ENCODE assay signal across 9 mouse cellular contexts in the genomic region with DNA sequence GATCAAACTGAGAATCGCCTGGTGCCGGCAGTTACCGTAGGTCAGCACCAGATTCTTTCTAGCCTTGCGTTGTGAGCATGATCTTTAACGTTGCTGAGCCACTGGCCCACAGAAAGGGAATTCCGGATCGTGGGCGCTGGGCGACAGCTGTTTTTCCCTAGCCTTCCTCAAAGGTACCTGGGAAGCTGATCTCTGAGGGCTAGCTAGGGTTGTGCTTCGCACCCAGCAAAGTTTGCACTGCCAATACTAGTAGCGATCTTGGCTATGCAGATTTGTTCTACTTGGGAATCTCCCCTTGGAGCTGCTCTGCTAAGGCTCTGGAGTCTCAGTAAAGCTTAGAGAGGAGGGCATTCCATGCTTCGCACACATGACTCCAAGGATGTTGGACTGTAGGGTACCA. TPM values are rescaled to one million over a fixed set of nuclear protein-coding genes. Genes with fewer than 3 reads are reported as not detected.
DNase-seq lines count a peak whose midpoint lies in the region; ATAC-seq and TF ChIP-seq lines count a peak whose summit lies in the region.
"Had no signal": no experiment of that assay in that cellular context is flagged by ENCODE, and none has a peak within 500 bp of the region (broad histone marks: within the 10 kb centered on the region; RNA-seq: fewer than 3 reads in every experiment).

No protein-coding gene starts in this region.

- TF ChIP-seq CTCF in embryonic fibroblast, embryonic 13.5 days (IDR thresholded peaks at IDR 0.05; ENCODE audit: borderline replicate concordance, insufficient read depth, low read length): no peak
- no peak for TF ChIP-seq CTCF in small intestine, adult 2 months (IDR thresholded peaks at IDR 0.05; ENCODE audit: extremely low read depth, insufficient read length, insufficient replicate concordance, low read depth, low read length)

- H3K4me2 ChIP-seq in liver, embryonic 13.5 days: no peak overlapping the region
- H3K4me2 ChIP-seq in limb, embryonic 11.5 days (ENCODE audit: low read depth, severe bottlenecking): no peak overlapping the region; the same call in 1 of the 2 replicates

- H3K36me3 ChIP-seq in liver, embryonic 13.5 days: no peaks in the 10 kb centered on the region
- H3K36me3 ChIP-seq in limb, embryonic 11.5 days (ENCODE audit: control insufficient read depth, insufficient read depth, low read length): no peaks in the 10 kb centered on the region
- H3K36me3 ChIP-seq in small intestine, adult 2 months (ENCODE audit: control insufficient read depth, insufficient read depth, low read length): no peaks in the 10 kb centered on the region

- H3K9ac ChIP-seq in liver, embryonic 13.5 days: no peak overlapping the region
- H3K9ac ChIP-seq in limb, embryonic 11.5 days (ENCODE audit: low read length): peak overlapping the region; percentile 22; the same call in 1 of the 2 replicates

- H3K4me1 ChIP-seq in liver, embryonic 13.5 days (replicated peaks): peaks cover 18% of the 10 kb centered on the region
- peaks cover 3% of the 10 kb centered on the region; the same call in 1 of the 2 replicates for H3K4me1 ChIP-seq in embryonic fibroblast, embryonic 13.5 days (ENCODE audit: control insufficient read depth, insufficient read depth, low read length)
- peaks cover 12% of the 10 kb centered on the region; the same call in 1 of the 2 replicates for H3K4me1 ChIP-seq in limb, embryonic 11.5 days (ENCODE audit: control insufficient read depth, insufficient read depth, low read length)
- peaks cover 18% of the 10 kb centered on the region for H3K4me1 ChIP-seq in small intestine, adult 2 months (ENCODE audit: control insufficient read depth, insufficient read depth, insufficient read length, low read length)

- peak overlapping the region; percentile 14 for H3K4me3 ChIP-seq in liver, embryonic 13.5 days (replicated peaks)
- H3K4me3 ChIP-seq in embryonic fibroblast, embryonic 13.5 days (ENCODE audit: insufficient read depth, low read length): peak overlapping the region; percentile 8; the same call in 1 of the 2 replicates
- H3K4me3 ChIP-seq in limb, embryonic 11.5 days (ENCODE audit: low read depth, low read length): no peak overlapping the region
- H3K4me3 ChIP-seq in small intestine, adult 2 months (ENCODE audit: low read depth, low read length): peak overlapping the region; percentile 29

- WGBS in liver, embryonic 13.5 days (ENCODE audit: insufficient replicate concordance): 2% methylated on average over 12 of the region's 12 CpGs
- WGBS in limb, embryonic 11.5 days: under 1% methylated on average over 12 of the region's 12 CpGs
- WGBS in small intestine, adult 2 months: 1% methylated on average over 12 of the region's 12 CpGs

- peaks cover 100% of the 10 kb centered on the region for H3K27me3 ChIP-seq in liver, embryonic 13.5 days
- peaks cover 90% of the 10 kb centered on the region for H3K27me3 ChIP-seq in limb, embryonic 11.5 days (ENCODE audit: control insufficient read depth, insufficient read depth, low read length)
- peaks cover 65% of the 10 kb centered on the region for H3K27me3 ChIP-seq in small intestine, adult 2 months (ENCODE audit: control insufficient read depth, insufficient read depth, low read length)

- no peaks in the 10 kb centered on the region for H3K9me3 ChIP-seq in liver, embryonic 13.5 days (replicated peaks)
- no peaks in the 10 kb centered on the region for H3K9me3 ChIP-seq in limb, embryonic 11.5 days (ENCODE audit: control insufficient read depth, low read length)

- no peak for ATAC-seq in liver, embryonic 13.5 days (ENCODE audit: low read depth)
- ATAC-seq in limb, embryonic 11.5 days (ENCODE audit: insufficient number of reproducible peaks, low FRiP score, low TSS enrichment, low read depth): no peak
- ATAC-seq: activated CD4-positive, CD25-positive, alpha-beta regulatory T cell, adult 4 months had no signal

- no peak for TF ChIP-seq POLR2A in embryonic fibroblast, embryonic 13.5 days (IDR thresholded peaks at IDR 0.05; ENCODE audit: low read depth, low read length)
- no peak for TF ChIP-seq POLR2A in small intestine, adult 2 months (IDR thresholded peaks at IDR 0.05; ENCODE audit: low read depth, low read length)

- no peak overlapping the region for H3K27ac ChIP-seq in liver, embryonic 13.5 days
- H3K27ac ChIP-seq in embryonic fibroblast, embryonic 13.5 days (ENCODE audit: insufficient read depth, low read length): no peak overlapping the region
- no peak overlapping the region for H3K27ac ChIP-seq in limb, embryonic 11.5 days (replicated peaks; ENCODE audit: low read depth, low read length)
- H3K27ac ChIP-seq in small intestine, adult 2 months (ENCODE audit: insufficient read depth, low read depth, low read length): no peak overlapping the region

- DNase-seq in liver, embryonic 13.5 days: no peak
- DNase-seq in liver: no peak
- no peak for DNase-seq in limb, embryonic 11.5 days (ENCODE audit: low spot score)
- no peak for DNase-seq in ovary, postnatal 14 days (ENCODE audit: low spot score)
- no peak for DNase-seq in gastrocnemius, adult 18-20 months (ENCODE audit: low spot score)
- DNase-seq: kidney, postnatal 36 days had no signal

RNA-seq across cellular contexts. Expression of gene Wnt1, which starts 1.6 kb away (rescaled TPM):
- not detected in 2 replicates for polyA plus RNA-seq in liver, embryonic 13.5 days (2015; fragmentation: Nextera tagmentation; extraction: Ambion mirVana)
- polyA plus RNA-seq in embryonic fibroblast, embryonic 13.5 days (2011; ENCODE audit: insufficient read length, low read depth, missing spikeins): not detected in 2 replicates
- polyA plus RNA-seq in limb, embryonic 11.5 days (2014; fragmentation: Nextera tagmentation; extraction: Ambion mirVana): not detected in 2 replicates
- 0.06 TPM in 1 of 2 replicates, not detected in the other for polyA plus RNA-seq in small intestine, adult 2 months (2012; rRNA removed)
- total RNA-seq in gastrocnemius, adult 18-20 months (2021): not detected
- polyA plus RNA-seq: activated CD4-positive, CD25-positive, alpha-beta regulatory T cell, adult 4 months had no signal

RNA-seq across cellular contexts. Expression of gene Wnt10b, which starts 13.3 kb away (rescaled TPM):
- not detected in 2 replicates for polyA plus RNA-seq in liver, embryonic 13.5 days (2015; fragmentation: Nextera tagmentation; extraction: Ambion mirVana)
- 1.9 and 5.8 TPM in 2 replicates for polyA plus RNA-seq in embryonic fibroblast, embryonic 13.5 days (2011; ENCODE audit: insufficient read length, low read depth, missing spikeins)
- polyA plus RNA-seq in limb, embryonic 11.5 days (2014; fragmentation: Nextera tagmentation; extraction: Ambion mirVana): 0.81 and 1.5 TPM in 2 replicates
- 0.17 and 0.18 TPM in 2 replicates for polyA plus RNA-seq in small intestine, adult 2 months (2012; rRNA removed)
- 1 to 10 TPM in 1 of 2 experiments, under 1 TPM in 1; 0.57 to 1.4 TPM for total RNA-seq in gastrocnemius, adult 18-20 months (2021)

RNA-seq across cellular contexts. Expression of gene Ddn, which starts 18.1 kb away (rescaled TPM):
- not detected in 2 replicates for polyA plus RNA-seq in liver, embryonic 13.5 days (2015; fragmentation: Nextera tagmentation; extraction: Ambion mirVana)
- polyA plus RNA-seq in embryonic fibroblast, embryonic 13.5 days (2011; ENCODE audit: insufficient read length, low read depth, missing spikeins): not detected in 2 replicates
- polyA plus RNA-seq in limb, embryonic 11.5 days (2014; fragmentation: Nextera tagmentation; extraction: Ambion mirVana): not detected in 2 replicates
- not detected in 2 replicates for polyA plus RNA-seq in small intestine, adult 2 months (2012; rRNA removed)
- under 1 TPM; 0.36 to 0.57 TPM for total RNA-seq in gastrocnemius, adult 18-20 months (2021)
- polyA plus RNA-seq: activated CD4-positive, CD25-positive, alpha-beta regulatory T cell, adult 4 months had no signal

RNA-seq across cellular contexts. Expression of gene Arf3, which starts 28.2 kb away (rescaled TPM):
- 11.9 and 13.8 TPM in 2 replicates for polyA plus RNA-seq in liver, embryonic 13.5 days (2015; fragmentation: Nextera tagmentation; extraction: Ambion mirVana)
- 91.3 and 112 TPM in 2 replicates for polyA plus RNA-seq in embryonic fibroblast, embryonic 13.5 days (2011; ENCODE audit: insufficient read length, low read depth, missing spikeins)
- 34.7 and 36.4 TPM in 2 replicates for polyA plus RNA-seq in limb, embryonic 11.5 days (2014; fragmentation: Nextera tagmentation; extraction: Ambion mirVana)
- polyA plus RNA-seq in small intestine, adult 2 months (2012; rRNA removed): 43.3 and 104 TPM in 2 replicates
- total RNA-seq in gastrocnemius, adult 18-20 months (2021): 1 to 10 TPM; 8.1 to 9.0 TPM

RNA-seq across cellular contexts. Expression of gene Prkag1, which starts 40.1 kb away (rescaled TPM):
- 116 and 117 TPM in 2 replicates for polyA plus RNA-seq in liver, embryonic 13.5 days (2015; fragmentation: Nextera tagmentation; extraction: Ambion mirVana)
- 94.2 and 101 TPM in 2 replicates for polyA plus RNA-seq in embryonic fibroblast, embryonic 13.5 days (2011; ENCODE audit: insufficient read length, low read depth, missing spikeins)
- polyA plus RNA-seq in limb, embryonic 11.5 days (2014; fragmentation: Nextera tagmentation; extraction: Ambion mirVana): 79.3 and 84.6 TPM in 2 replicates
- 34.0 and 65.7 TPM in 2 replicates for polyA plus RNA-seq in small intestine, adult 2 months (2012; rRNA removed)
- 10 to 100 TPM; 48.1 to 49.6 TPM for total RNA-seq in gastrocnemius, adult 18-20 months (2021)
